Mouse (Mus musculus): ENCODE measurements around the gene Dot1l. TPM values are rescaled to one million over a fixed set of nuclear protein-coding genes. Genes with fewer than 3 reads are reported as not detected.

Gene Dot1l
- 23.9 and 28.2 TPM in 2 replicates for polyA plus RNA-seq (2014; fragmentation: Nextera tagmentation; extraction: Ambion mirVana)

GRCm38 (mm10) chr10:80754594-80755290 lies at the start of gene Dot1l:
Dot1l (plus strand) TSS chr10:80755206.
- Histone ChIP-seq H3K27me3 (replicated peaks; ENCODE audit: control insufficient read depth, insufficient read depth, low read length) (no peaks in the 10 kb centered on the region), H3K27ac (ENCODE audit: low read depth, low read length) (peak within 1 kb of the TSS; percentile 81), H3K4me3 (ENCODE audit: low read depth, low read length) (peak within 1 kb of the TSS; percentile 95), H3K36me3 (ENCODE audit: control insufficient read depth, insufficient read depth, low read length) (no peaks in the 10 kb centered on the region), H3K4me1 (replicated peaks; ENCODE audit: control insufficient read depth, insufficient read depth, low read length) (peaks cover 53% of the 10 kb centered on the region), H3K9ac (ENCODE audit: low read depth, low read length) (peak within 1 kb of the TSS; percentile 94), H3K9me3 (ENCODE audit: control insufficient read depth, low read length) (no peaks in the 10 kb centered on the region), H3K4me2 (peak within 1 kb of the TSS; percentile 83)
- WGBS = under 1% methylated on average over 56 of the region's 57 CpGs
- DNase-seq (ENCODE audit: low spot score) = peak; percentile 99
- peak; percentile 86 for ATAC-seq (replicated peaks; ENCODE audit: low FRiP score)

DNA sequence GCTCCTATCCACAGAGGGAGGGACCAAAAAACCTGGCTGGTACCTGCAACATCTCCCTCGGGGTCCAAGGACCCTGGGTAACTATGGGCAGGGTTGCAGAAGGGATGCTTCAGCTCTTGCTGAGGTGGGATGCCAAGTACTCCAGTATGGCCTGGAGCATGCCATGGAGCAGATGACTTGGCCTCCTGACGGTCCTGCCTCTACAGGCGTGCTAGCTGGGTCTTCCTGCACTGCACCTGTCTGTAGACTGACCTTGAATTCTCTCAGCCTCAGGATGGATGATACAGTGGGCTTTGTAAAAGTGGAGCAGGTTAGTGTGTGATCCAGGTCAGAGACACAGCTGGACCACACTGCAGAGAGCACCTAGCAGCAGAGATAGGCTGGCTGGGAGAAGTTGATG lies 49.5 kb upstream of the Dot1l start:
- Histone ChIP-seq H3K4me1 (replicated peaks; ENCODE audit: control insufficient read depth, insufficient read depth, low read length) (peaks cover 20% of the 10 kb centered on the region), H3K27ac (ENCODE audit: low read depth, low read length) (no peak overlapping the region), H3K4me3 (ENCODE audit: low read depth, low read length) (no peak overlapping the region), H3K9ac (ENCODE audit: low read depth, low read length) (no peak overlapping the region), H3K36me3 (ENCODE audit: control insufficient read depth, insufficient read depth, low read length) (peaks cover 40% of the 10 kb centered on the region), H3K4me2 (no peak overlapping the region), H3K27me3 (replicated peaks; ENCODE audit: control insufficient read depth, insufficient read depth, low read length) (no peaks in the 10 kb centered on the region), H3K9me3 (ENCODE audit: control insufficient read depth, low read length) (no peaks in the 10 kb centered on the region)
- DNase-seq (ENCODE audit: low spot score) = no peak
- 79% methylated on average over 3 of the region's 3 CpGs for WGBS
- no peak for ATAC-seq (replicated peaks; ENCODE audit: low FRiP score)

- Histone ChIP-seq H3K27me3 (replicated peaks; ENCODE audit: control insufficient read depth, insufficient read depth, low read length) (no peaks in the 10 kb centered on the region), H3K4me2 (no peak overlapping the region), H3K9ac (ENCODE audit: low read depth, low read length) (no peak overlapping the region), H3K27ac (ENCODE audit: low read depth, low read length) (no peak overlapping the region), H3K36me3 (ENCODE audit: control insufficient read depth, insufficient read depth, low read length) (peaks cover 82% of the 10 kb centered on the region), H3K4me3 (ENCODE audit: low read depth, low read length) (no peak overlapping the region), H3K9me3 (ENCODE audit: control insufficient read depth, low read length) (no peaks in the 10 kb centered on the region), H3K4me1 (replicated peaks; ENCODE audit: control insufficient read depth, insufficient read depth, low read length) (no peaks in the 10 kb centered on the region)
- WGBS = 81% methylated on average over 3 of the region's 3 CpGs
- no peak for ATAC-seq (replicated peaks; ENCODE audit: low FRiP score)
- no peak for DNase-seq (ENCODE audit: low spot score)
Measured at GRCm38 (mm10) chr10:80710834-80711233, 44.2 kb upstream of the Dot1l start.

- Histone ChIP-seq H3K27me3 (replicated peaks; ENCODE audit: control insufficient read depth, insufficient read depth, low read length) (no peaks in the 10 kb centered on the region), H3K27ac (ENCODE audit: low read depth, low read length) (no peak overlapping the region), H3K4me3 (ENCODE audit: low read depth, low read length) (no peak overlapping the region), H3K9ac (ENCODE audit: low read depth, low read length) (no peak overlapping the region), H3K36me3 (ENCODE audit: control insufficient read depth, insufficient read depth, low read length) (peaks cover 80% of the 10 kb centered on the region), H3K4me1 (replicated peaks; ENCODE audit: control insufficient read depth, insufficient read depth, low read length) (no peaks in the 10 kb centered on the region), H3K4me2 (no peak overlapping the region), H3K9me3 (ENCODE audit: control insufficient read depth, low read length) (no peaks in the 10 kb centered on the region)
- ATAC-seq (replicated peaks; ENCODE audit: low FRiP score) = no peak
- no peak for DNase-seq (ENCODE audit: low spot score)
- 86% methylated on average over 1 of the region's 1 CpGs for WGBS
Measured at GRCm38 (mm10) chr10:80717281-80717680, 37.7 kb upstream of the Dot1l start.

- DNase-seq (ENCODE audit: low spot score) (no peak), ATAC-seq (replicated peaks; ENCODE audit: low FRiP score) (no peak)
- Histone ChIP-seq H3K27me3 (replicated peaks; ENCODE audit: control insufficient read depth, insufficient read depth, low read length) (no peaks in the 10 kb centered on the region), H3K27ac (ENCODE audit: low read depth, low read length) (no peak overlapping the region), H3K4me3 (ENCODE audit: low read depth, low read length) (no peak overlapping the region), H3K4me2 (no peak overlapping the region), H3K9me3 (ENCODE audit: control insufficient read depth, low read length) (no peaks in the 10 kb centered on the region), H3K36me3 (ENCODE audit: control insufficient read depth, insufficient read depth, low read length) (peaks cover 71% of the 10 kb centered on the region), H3K4me1 (replicated peaks; ENCODE audit: control insufficient read depth, insufficient read depth, low read length) (no peaks in the 10 kb centered on the region), H3K9ac (ENCODE audit: low read depth, low read length) (no peak overlapping the region)
- 83% methylated on average over 5 of the region's 5 CpGs for WGBS
Measured at GRCm38 (mm10) chr10:80727369-80728127, 27.5 kb upstream of the Dot1l start.

- Histone ChIP-seq H3K36me3 (ENCODE audit: control insufficient read depth, insufficient read depth, low read length) (peaks cover 43% of the 10 kb centered on the region), H3K9me3 (ENCODE audit: control insufficient read depth, low read length) (no peaks in the 10 kb centered on the region), H3K9ac (ENCODE audit: low read depth, low read length) (no peak overlapping the region), H3K4me2 (no peak overlapping the region), H3K4me1 (replicated peaks; ENCODE audit: control insufficient read depth, insufficient read depth, low read length) (peaks cover 8% of the 10 kb centered on the region), H3K27ac (ENCODE audit: low read depth, low read length) (no peak overlapping the region), H3K27me3 (replicated peaks; ENCODE audit: control insufficient read depth, insufficient read depth, low read length) (no peaks in the 10 kb centered on the region), H3K4me3 (ENCODE audit: low read depth, low read length) (no peak overlapping the region)
- no peak for ATAC-seq (replicated peaks; ENCODE audit: low FRiP score)
- DNase-seq (ENCODE audit: low spot score) = no peak
- 95% methylated on average over 6 of the region's 6 CpGs for WGBS
Measured at GRCm38 (mm10) chr10:80732611-80733101, 22.4 kb upstream of the Dot1l start.

DNA sequence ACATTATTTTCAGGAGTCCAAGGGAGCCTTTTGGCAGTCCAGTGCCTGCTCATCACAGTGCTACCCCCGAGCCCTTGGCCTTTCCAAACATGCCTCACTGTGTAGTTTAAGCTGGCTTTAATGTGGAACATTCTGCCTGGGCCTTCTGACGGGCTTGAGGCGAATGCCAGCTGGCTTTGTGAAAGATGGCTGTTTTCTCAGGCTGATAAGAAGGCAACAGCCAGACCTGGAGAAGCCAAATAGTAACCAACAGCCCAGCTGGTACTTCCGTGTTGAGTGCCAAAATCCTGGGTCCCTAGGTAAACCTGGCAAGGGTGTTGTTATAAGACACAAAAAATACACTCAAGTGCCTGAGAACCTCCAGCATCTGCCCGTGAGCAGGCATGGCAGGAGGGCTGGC lies 18.3 kb upstream of the Dot1l start:
- H3K9me3 ChIP-seq (ENCODE audit: control insufficient read depth, low read length) = no peaks in the 10 kb centered on the region
- H3K4me3 ChIP-seq (ENCODE audit: low read depth, low read length) = no peak overlapping the region
- no peaks in the 10 kb centered on the region for H3K27me3 ChIP-seq (replicated peaks; ENCODE audit: control insufficient read depth, insufficient read depth, low read length)
- peaks cover 23% of the 10 kb centered on the region for H3K4me1 ChIP-seq (replicated peaks; ENCODE audit: control insufficient read depth, insufficient read depth, low read length)
- no peak overlapping the region for H3K4me2 ChIP-seq
- no peak for ATAC-seq (replicated peaks; ENCODE audit: low FRiP score)
- H3K9ac ChIP-seq (ENCODE audit: low read depth, low read length) = 0 out of 2 replicates have a peak overlapping the region, but pooled peaks have one; percentile 5
- peaks cover 11% of the 10 kb centered on the region for H3K36me3 ChIP-seq (ENCODE audit: control insufficient read depth, insufficient read depth, low read length)
- no peak for DNase-seq (ENCODE audit: low spot score)
- no peak overlapping the region for H3K27ac ChIP-seq (ENCODE audit: low read depth, low read length)
- WGBS = 62% methylated on average over 5 of the region's 5 CpGs

GRCm38 (mm10) chr10:80738657-80739056 lies 16.3 kb upstream of the Dot1l start:
- Histone ChIP-seq H3K27ac (ENCODE audit: low read depth, low read length) (no peak overlapping the region), H3K9ac (ENCODE audit: low read depth, low read length) (no peak overlapping the region), H3K36me3 (ENCODE audit: control insufficient read depth, insufficient read depth, low read length) (peaks cover 4% of the 10 kb centered on the region; the same call in 1 of the 2 replicates), H3K9me3 (ENCODE audit: control insufficient read depth, low read length) (no peaks in the 10 kb centered on the region), H3K27me3 (replicated peaks; ENCODE audit: control insufficient read depth, insufficient read depth, low read length) (no peaks in the 10 kb centered on the region), H3K4me1 (replicated peaks; ENCODE audit: control insufficient read depth, insufficient read depth, low read length) (peaks cover 27% of the 10 kb centered on the region), H3K4me2 (no peak overlapping the region), H3K4me3 (ENCODE audit: low read depth, low read length) (no peak overlapping the region)
- no peak for DNase-seq (ENCODE audit: low spot score)
- no peak for ATAC-seq (replicated peaks; ENCODE audit: low FRiP score)
- 65% methylated on average over 1 of the region's 1 CpGs for WGBS
